Mouse (Mus musculus) testis, adult 2 months (tissue): ENCODE results near the gene Cpeb1. TPM values are rescaled to one million over a fixed set of nuclear protein-coding genes. Genes with fewer than 3 reads are reported as not detected.

ENCODE experiments used
- H3K27ac ChIP-seq: fragments of 200-500 bp; 2 replicates; pipeline ENCODE4 v1.5.1; 2012; ENCODE audit warnings: low read depth, low read length; ENCODE audit not compliant: control insufficient read depth, insufficient read depth
- H3K27me3 ChIP-seq: fragments of 200-500 bp; 2 replicates; pipeline ENCODE4 v1.6.1; 2012; ENCODE audit warnings: mild to moderate bottlenecking, low read length, moderate library complexity; ENCODE audit not compliant: control insufficient read depth, insufficient read depth
- H3K36me3 ChIP-seq: fragments of 200-500 bp; 2 replicates; pipeline ENCODE4 v1.6.1; 2012; ENCODE audit warnings: mild to moderate bottlenecking, low read length; ENCODE audit not compliant: control insufficient read depth, insufficient read depth
- H3K4me1 ChIP-seq: fragments of 200-500 bp; 2 replicates; pipeline ENCODE4 v1.6.1; 2012; ENCODE audit warnings: low read length; ENCODE audit not compliant: control insufficient read depth, insufficient read depth
- H3K4me3 ChIP-seq: fragments of 200-500 bp; 2 replicates; pipeline ENCODE4 v1.5.1; 2012; ENCODE audit warnings: low read depth, mild to moderate bottlenecking, low read length, moderate library complexity, mixed read lengths; ENCODE audit not compliant: control insufficient read depth
- CTCF ChIP-seq: fragments of 200-500 bp; IDR thresholded peaks from 2 replicates; pipeline ENCODE4 v1.5.1; 2012; ENCODE audit warnings: low read depth, mild to moderate bottlenecking, inconsistent platforms, low read length, moderate library complexity; ENCODE audit not compliant: control insufficient read depth, insufficient read depth, insufficient replicate concordance
- POLR2A ChIP-seq: fragments of 200-500 bp; IDR thresholded peaks from 2 replicates; pipeline ENCODE4 v1.6.1; 2012; ENCODE audit warnings: low read depth, mild to moderate bottlenecking, inconsistent platforms, low read length, moderate library complexity; ENCODE audit not compliant: control insufficient read depth
- polyA plus RNA-seq: library from polyadenylated mRNA; depleted of rRNA; stranded (reverse); fragments of >200 nt; gene quantifications from 2 replicates; pipeline ENCODE4 v1.2.3, GENCODE M21; 2012

Cpeb1 gene
- polyA plus RNA-seq, 1 experiment: 12.0 TPM

DNA sequence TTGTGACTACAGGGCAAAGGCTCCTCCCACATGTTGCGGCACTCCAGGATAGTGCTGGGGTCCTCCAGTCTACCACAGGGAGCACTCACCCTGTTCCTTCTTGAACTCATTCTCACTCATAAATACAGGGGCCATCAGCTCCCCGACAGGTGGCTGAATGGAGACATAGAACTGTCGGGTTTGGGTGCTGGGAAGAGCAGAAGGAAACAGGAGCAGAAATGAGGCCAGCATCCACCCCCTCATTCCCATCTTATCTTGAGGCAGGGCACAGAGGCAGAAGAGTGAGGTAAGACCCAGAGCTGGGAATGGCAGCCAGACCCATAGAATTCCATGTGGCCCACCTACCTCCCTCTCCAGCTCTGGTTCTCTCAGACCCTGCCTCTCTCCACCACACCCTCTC lies 7.5 kb upstream of the Cpeb1 start:
- Histone ChIP-seq H3K4me3 (no peak overlapping the region), H3K27me3 (no peaks in the 10 kb centered on the region), H3K36me3 (no peaks in the 10 kb centered on the region), H3K4me1 (no peaks in the 10 kb centered on the region), H3K27ac (no peak overlapping the region)
- TF ChIP-seq CTCF: no peak
- TF ChIP-seq POLR2A: no peak

DNA sequence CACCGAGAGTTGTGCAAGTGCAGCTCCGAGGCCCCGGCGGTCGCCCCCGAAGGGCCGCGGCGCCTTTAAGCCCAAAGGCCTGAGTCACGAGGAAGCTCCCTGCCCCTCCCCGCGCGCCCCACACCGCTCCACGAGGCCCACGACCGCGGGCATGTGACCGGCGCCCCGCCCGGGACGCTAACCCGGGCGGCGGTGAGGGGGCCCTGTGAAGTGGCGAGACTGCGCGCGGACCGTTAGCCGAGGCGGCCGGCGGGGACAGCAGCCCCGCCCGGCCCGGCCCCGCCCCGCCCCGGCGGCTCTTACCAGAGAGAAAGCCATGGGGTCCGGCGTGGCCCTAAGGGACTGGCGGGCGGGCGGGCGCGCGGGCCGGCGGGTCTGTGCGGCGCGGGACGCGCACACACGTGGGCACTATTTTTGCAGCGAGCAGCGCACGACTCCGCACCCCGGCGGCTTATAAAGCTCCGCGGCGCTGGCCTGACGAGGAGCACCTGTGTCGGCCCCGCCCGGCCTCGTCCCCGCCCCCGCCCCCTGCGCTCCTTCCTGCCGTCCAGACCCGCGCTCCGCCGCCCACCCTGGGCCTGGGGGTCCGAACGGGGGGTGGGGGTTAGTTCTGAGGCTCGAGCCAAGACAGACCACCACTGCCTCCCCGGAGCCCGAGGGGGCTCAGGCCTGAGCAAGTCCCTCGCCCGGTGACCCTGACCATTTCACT lies 780 bp downstream of the Cpeb1 start:
- no peak for TF ChIP-seq POLR2A
- TF ChIP-seq CTCF: no peak
- Histone ChIP-seq H3K27ac (peak overlapping the region; percentile 71), H3K27me3 (no peaks in the 10 kb centered on the region), H3K4me1 (peaks cover 19% of the 10 kb centered on the region), H3K4me3 (peak overlapping the region; percentile 81), H3K36me3 (no peaks in the 10 kb centered on the region)

DNA sequence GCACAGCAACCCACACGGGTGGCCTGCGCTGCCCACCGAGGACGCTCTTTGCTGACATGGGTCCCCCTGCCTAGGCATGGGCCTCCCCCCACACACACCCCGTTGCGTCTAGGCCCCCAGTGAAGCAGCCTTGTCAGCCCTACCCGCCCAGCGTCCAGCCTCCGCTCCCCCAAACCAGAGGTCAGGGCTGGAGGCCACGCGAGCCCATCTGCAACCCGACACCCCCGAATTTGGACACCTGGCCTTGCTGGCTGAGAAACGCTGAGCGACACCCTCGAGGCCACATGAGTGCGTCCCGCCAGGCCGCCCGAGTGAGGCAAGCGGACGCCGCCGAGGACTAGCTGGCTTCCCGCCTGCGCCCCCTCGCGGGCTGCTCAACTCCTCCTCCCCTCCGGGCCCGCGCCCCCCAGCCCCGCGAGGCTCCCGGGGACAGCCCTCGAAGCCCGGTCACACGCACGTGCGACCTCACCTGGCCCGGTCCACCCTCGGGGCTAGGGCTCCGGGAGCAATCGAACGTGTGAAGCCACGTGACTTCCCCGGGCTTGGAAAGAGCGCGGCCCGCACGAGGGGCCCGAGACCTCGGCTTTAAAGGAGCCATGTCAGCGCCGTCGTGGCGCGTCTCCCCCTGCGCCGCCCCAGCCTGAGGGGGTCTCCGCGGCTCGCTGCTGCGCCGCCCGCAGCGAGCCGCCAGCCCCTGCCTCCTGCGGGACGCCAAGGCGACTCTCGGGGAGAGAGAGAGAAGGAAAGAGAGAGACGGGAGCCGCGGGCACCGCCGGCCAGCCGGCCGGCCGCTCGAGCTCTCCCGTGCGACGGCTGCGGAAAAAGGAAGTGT lies 1.6 kb downstream of the Cpeb1 start:
- Histone ChIP-seq H3K36me3 (no peaks in the 10 kb centered on the region), H3K27ac (peak overlapping the region; percentile 71), H3K4me3 (peak overlapping the region; percentile 81), H3K27me3 (no peaks in the 10 kb centered on the region), H3K4me1 (peaks cover 19% of the 10 kb centered on the region)
- no peak for TF ChIP-seq POLR2A
- no peak for TF ChIP-seq CTCF

DNA sequence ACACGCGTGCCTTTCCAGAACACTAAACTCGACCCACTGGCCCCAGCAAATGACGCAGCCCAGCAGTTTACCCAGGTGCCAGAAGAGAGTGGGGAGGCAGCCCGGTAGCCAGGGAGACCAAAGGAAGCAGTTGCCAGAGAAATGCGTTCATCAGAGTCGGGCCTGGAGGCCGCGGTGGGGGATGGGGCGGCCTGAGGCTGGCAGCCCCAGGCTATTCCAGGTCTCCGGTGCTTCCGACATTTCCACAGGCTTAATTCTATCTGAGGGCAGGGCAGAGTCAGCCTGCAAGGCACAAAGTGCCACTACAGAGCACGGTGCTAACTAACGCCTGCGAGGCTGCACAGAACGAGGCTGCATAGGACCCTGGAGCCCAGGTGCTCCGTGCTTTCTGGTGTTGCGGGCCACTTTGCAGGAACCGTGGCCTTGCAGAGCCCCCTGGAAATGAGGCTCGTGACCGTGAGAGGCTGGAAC lies 2.3 kb downstream of the Cpeb1 start:
- Histone ChIP-seq H3K36me3 (no peaks in the 10 kb centered on the region), H3K4me1 (peaks cover 19% of the 10 kb centered on the region), H3K27ac (peak overlapping the region; percentile 71), H3K4me3 (peak overlapping the region; percentile 81), H3K27me3 (no peaks in the 10 kb centered on the region)
- no peak for TF ChIP-seq POLR2A
- no peak for TF ChIP-seq CTCF

DNA sequence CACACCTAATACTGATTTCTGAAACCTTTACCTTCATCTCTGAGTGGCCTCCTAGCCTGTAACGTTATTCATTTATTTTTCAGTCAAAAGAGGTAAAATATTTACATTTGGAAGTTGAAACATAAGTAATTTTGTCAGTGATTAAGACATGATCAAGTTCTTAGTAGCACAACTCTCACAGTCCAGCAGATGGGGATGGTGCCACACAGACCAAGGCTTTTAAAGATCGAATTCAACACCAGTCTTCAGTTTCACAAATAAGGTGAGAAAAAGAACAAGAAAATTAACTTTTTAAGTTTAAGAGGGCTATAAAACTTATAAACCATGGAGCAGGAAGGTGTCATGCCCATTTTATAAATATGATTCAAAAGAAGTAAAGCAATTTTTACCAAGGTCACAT lies 56.3 kb downstream of the Cpeb1 start:
- Histone ChIP-seq H3K27ac (no peak overlapping the region), H3K36me3 (no peaks in the 10 kb centered on the region), H3K4me3 (no peak overlapping the region), H3K4me1 (no peaks in the 10 kb centered on the region), H3K27me3 (no peaks in the 10 kb centered on the region)
- TF ChIP-seq POLR2A: no peak
- TF ChIP-seq CTCF: no peak

DNA sequence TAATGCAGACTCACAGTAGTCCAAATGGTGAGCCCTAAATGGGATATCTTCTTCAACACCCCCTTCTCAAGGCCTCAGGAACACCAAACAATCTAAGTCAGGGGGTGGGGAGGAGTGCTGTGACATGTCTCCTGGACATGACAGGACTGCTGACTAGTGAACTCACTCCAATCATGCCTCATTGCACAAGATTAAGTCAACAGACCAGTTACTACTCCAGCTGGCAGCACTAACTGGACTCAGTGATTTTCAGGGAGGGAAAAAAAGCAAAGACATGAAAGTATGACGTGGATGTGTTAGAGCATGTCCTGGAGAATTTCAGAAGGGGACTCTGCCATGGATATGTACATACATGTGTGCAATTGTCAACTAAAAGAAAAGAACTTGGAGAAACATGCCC lies 75.9 kb downstream of the Cpeb1 start:
- no peak for TF ChIP-seq POLR2A
- TF ChIP-seq CTCF: no peak
- Histone ChIP-seq H3K4me1 (no peaks in the 10 kb centered on the region), H3K36me3 (no peaks in the 10 kb centered on the region)

DNA sequence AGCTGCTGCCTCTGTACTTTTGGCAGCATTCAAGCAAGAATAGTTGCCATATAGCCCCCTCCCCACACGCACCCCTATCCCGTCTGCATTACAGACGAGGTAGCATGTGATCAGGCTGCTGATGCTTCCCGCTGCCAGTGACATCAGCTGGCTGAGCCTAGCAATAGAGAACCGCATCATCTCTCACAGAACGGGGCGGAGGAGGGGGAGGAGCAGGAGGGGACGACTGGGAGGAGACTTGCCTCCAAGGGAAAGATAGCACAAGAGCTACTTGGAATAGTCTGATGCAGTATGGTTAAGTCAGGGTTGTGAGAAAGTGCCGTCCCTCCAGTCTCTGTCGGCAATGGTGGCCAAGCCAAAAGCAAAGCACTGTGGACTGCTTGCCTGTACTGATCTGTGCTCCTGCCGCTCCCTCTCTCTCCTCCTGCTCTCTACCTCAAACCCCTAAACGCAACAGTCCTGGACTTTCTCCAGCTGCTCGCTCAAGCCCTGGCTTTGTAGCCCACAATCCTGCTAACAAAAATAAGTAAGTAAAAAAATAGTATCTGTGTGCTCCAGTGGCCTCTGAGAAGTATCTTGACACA lies 82.8 kb downstream of the Cpeb1 start:
- no peaks in the 10 kb centered on the region for H3K4me1 ChIP-seq
- no peak overlapping the region for H3K27ac ChIP-seq
- TF ChIP-seq CTCF (no peak), POLR2A (no peak)
- H3K36me3 ChIP-seq: no peaks in the 10 kb centered on the region
- no peaks in the 10 kb centered on the region for H3K27me3 ChIP-seq
- H3K4me3 ChIP-seq: no peak overlapping the region

More for the DNA sequence above, 75.9 kb downstream of the Cpeb1 start:
- no peak overlapping the region for H3K4me3 ChIP-seq
- H3K27ac ChIP-seq: no peak overlapping the region
- H3K27me3 ChIP-seq: no peaks in the 10 kb centered on the region
